Mouse (Mus musculus) forebrain, embryonic 12.5 days (tissue): ENCODE results near the gene Snapin. TPM values are rescaled to one million over a fixed set of nuclear protein-coding genes. Genes with fewer than 3 reads are reported as not detected.

Experiments used
- ATAC-seq: fragments of 200-750 bp; cut with Nextera tagmentation; 2 replicates; pipeline ENCODE4 v1.8.0; 2017; ENCODE audit warnings: moderate TSS enrichment; ENCODE audit not compliant: low FRiP score
- H3K27ac ChIP-seq: fragments of 300-500 bp; sonication (generic); 2 replicates; pipeline ENCODE4 v1.5.1; 2016; ENCODE audit warnings: mild to moderate bottlenecking
- H3K27me3 ChIP-seq: fragments of 300-500 bp; sonication (generic); 2 replicates; pipeline ENCODE4 v1.6.1; 2016; ENCODE audit warnings: mild to moderate bottlenecking
- H3K36me3 ChIP-seq: fragments of 300-500 bp; sonication (generic); replicated peaks from 2 replicates; pipeline ENCODE4 v1.6.1; 2016; ENCODE audit warnings: mild to moderate bottlenecking
- H3K4me1 ChIP-seq: fragments of 300-500 bp; sonication (generic); 2 replicates; pipeline ENCODE4 v1.6.1; 2016
- H3K4me2 ChIP-seq: fragments of 300-500 bp; sonication (generic); 2 replicates; pipeline ENCODE4 v1.6.1; 2016; ENCODE audit warnings: mild to moderate bottlenecking, moderate library complexity
- H3K4me3 ChIP-seq: fragments of 300-500 bp; sonication (generic); replicated peaks from 2 replicates; pipeline ENCODE4 v1.5.1; 2016; ENCODE audit warnings: mild to moderate bottlenecking
- H3K9ac ChIP-seq: fragments of 300-500 bp; sonication (generic); 2 replicates; pipeline ENCODE4 v1.6.1; 2016; ENCODE audit warnings: mild to moderate bottlenecking
- H3K9me3 ChIP-seq: fragments of 300-500 bp; sonication (generic); 2 replicates; pipeline ENCODE4 v1.6.1; 2016
- WGBS: fragments of 180-500 bp; shearing (Covaris S2); methylation state at CpG from one replicate; pipeline ENCODE4 v1.1.7; 2016; 5-methylcytosine and 5-hydroxymethylcytosine counted together
- polyA plus RNA-seq: library from polyadenylated mRNA; unstranded; fragments of >200 nt; fragmentation: Nextera tagmentation; extraction: Ambion mirVana; gene quantifications from 2 replicates; pipeline ENCODE4 v1.2.1, GENCODE M21; 2016

Snapin gene
- 71.7 and 73.2 TPM in 2 replicates for polyA plus RNA-seq

GRCm38 (mm10) chr3:90490696-90491256 lies at the start of gene Snapin:
Gene Snapin, minus strand, starts transcription at chr3:90491033.
- H3K9me3 ChIP-seq: no peaks in the 10 kb centered on the region
- H3K27me3 ChIP-seq: no peaks in the 10 kb centered on the region
- peaks cover 9% of the 10 kb centered on the region for H3K4me1 ChIP-seq
- peaks cover 42% of the 10 kb centered on the region for H3K36me3 ChIP-seq
- peak; percentile 98 for ATAC-seq
- H3K4me3 ChIP-seq: peak within 1 kb of the TSS; percentile 66
- H3K27ac ChIP-seq: peak within 1 kb of the TSS; percentile 38; the same call in 1 of the 2 replicates
- peak within 1 kb of the TSS; percentile 72 for H3K9ac ChIP-seq
- peak within 1 kb of the TSS; percentile 63 for H3K4me2 ChIP-seq
- WGBS: under 1% methylated on average over 37 of the region's 37 CpGs

- Histone ChIP-seq H3K27ac (no peak overlapping the region), H3K4me1 (peaks cover 18% of the 10 kb centered on the region), H3K9ac (no peak overlapping the region), H3K27me3 (0 out of 2 replicates have a peak, but pooled peaks cover 7% of the 10 kb centered on the region), H3K36me3 (no peaks in the 10 kb centered on the region), H3K4me2 (no peak overlapping the region), H3K9me3 (no peaks in the 10 kb centered on the region), H3K4me3 (no peak overlapping the region)
- 76% methylated on average over 5 of the region's 5 CpGs for WGBS
- ATAC-seq: no peak
These were observed 47.1 kb upstream of the Snapin start for GRCm38 (mm10) chr3:90537905-90538296.

GRCm38 (mm10) chr3:90537141-90537904 lies 46.5 kb upstream of the Snapin start, which contains the start of gene S100a16:
Gene S100a16, plus strand, starts transcription at chr3:90537254.
- Histone ChIP-seq H3K36me3 (no peaks in the 10 kb centered on the region), H3K9ac (no peak within 1 kb of the TSS), H3K27me3 (0 out of 2 replicates have a peak, but pooled peaks cover 7% of the 10 kb centered on the region), H3K27ac (no peak within 1 kb of the TSS), H3K4me3 (no peak within 1 kb of the TSS), H3K9me3 (no peaks in the 10 kb centered on the region), H3K4me1 (peaks cover 14% of the 10 kb centered on the region), H3K4me2 (no peak within 1 kb of the TSS)
- no peak for ATAC-seq
- 45% methylated on average over 10 of the region's 10 CpGs for WGBS

DNA sequence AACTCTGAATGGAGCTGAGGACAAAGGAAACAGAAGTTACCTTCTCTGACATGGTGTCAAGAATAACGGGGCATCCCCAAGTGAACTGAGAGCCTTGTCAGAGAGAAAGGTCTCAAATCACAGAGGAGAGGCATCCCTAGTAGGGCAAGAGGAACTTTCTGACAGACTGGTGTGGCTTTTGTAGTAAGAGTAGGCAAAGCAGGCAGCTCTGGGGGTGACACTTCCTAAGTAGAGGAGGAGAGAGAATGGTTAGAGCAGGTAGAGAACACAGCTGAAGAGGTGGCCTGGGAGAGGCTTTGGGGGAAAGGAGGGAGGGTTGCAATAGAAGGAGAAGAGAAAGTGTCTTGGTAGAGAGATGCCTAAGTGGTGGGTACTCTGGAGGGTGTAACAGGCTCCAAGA lies 44.6 kb upstream of the Snapin start:
- Histone ChIP-seq H3K4me2 (no peak overlapping the region), H3K4me1 (no peaks in the 10 kb centered on the region), H3K27me3 (0 out of 2 replicates have a peak, but pooled peaks cover 4% of the 10 kb centered on the region), H3K9ac (no peak overlapping the region), H3K27ac (no peak overlapping the region), H3K9me3 (no peaks in the 10 kb centered on the region), H3K4me3 (no peak overlapping the region), H3K36me3 (no peaks in the 10 kb centered on the region)
- WGBS: 74% methylated on average over 1 of the region's 1 CpGs
- no peak for ATAC-seq

DNA sequence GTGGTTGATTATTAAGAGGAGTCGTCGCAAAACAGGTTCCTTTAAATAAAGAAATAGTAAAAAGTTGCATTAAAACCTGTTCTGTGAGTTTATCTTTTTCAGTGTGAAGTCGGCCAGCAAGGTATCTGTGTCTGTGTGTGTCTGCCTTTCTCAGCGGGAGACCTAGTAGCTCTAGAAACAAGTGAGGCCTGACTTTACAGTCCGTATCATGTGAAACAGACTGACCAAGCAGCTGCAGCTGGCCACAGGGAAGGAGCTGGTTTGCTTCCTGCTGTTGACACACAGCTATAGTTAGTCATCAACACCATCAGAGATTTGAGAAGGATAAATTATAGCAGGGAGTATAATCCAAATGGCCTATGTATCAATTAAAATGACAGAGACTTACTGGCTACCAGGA lies 40.9 kb upstream of the Snapin start:
- no peak for ATAC-seq
- H3K9ac ChIP-seq: no peak overlapping the region
- whole genome bisulfite sequencing: 78% methylated on average over 5 of the region's 5 CpGs
- H3K4me1 ChIP-seq: no peaks in the 10 kb centered on the region
- no peak overlapping the region for H3K4me3 ChIP-seq
- no peak overlapping the region for H3K27ac ChIP-seq
- no peaks in the 10 kb centered on the region for H3K27me3 ChIP-seq
- H3K4me2 ChIP-seq: no peak overlapping the region
- no peaks in the 10 kb centered on the region for H3K36me3 ChIP-seq
- H3K9me3 ChIP-seq: no peaks in the 10 kb centered on the region

DNA sequence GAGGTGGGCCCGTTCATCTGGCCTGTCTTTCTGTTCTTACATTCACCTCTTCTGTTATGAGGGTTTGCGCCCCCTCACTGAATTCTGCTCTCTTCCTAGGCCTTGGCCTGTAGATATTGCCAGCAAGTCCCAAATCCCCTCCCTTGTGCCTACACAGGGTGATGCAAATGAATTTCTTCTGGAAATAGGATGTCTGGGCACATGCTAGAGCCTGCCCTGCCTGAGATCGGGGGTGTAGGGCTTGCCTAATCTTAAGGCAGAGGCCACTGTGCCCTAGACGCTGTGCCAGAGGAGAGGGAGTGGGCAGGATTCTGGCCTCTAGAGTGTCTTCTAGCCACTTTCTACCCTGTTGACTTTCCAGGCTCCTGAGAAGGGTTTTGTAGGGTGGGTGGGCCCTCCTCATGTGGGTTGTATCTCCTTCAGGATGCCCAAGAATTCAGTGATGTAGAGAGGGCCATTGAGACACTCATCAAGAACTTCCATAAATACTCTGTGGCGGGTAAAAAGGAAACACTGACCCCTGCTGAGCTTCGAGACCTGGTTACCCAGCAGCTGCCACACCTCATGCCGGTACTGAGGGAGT lies 36.5 kb upstream of the Snapin start:
- ATAC-seq: no peak
- H3K27ac ChIP-seq: no peak overlapping the region
- no peaks in the 10 kb centered on the region for H3K4me1 ChIP-seq
- H3K4me3 ChIP-seq: no peak overlapping the region
- H3K36me3 ChIP-seq: no peaks in the 10 kb centered on the region
- no peaks in the 10 kb centered on the region for H3K9me3 ChIP-seq
- H3K27me3 ChIP-seq: no peaks in the 10 kb centered on the region
- WGBS: 88% methylated on average over 7 of the region's 7 CpGs
- H3K9ac ChIP-seq: no peak overlapping the region
- H3K4me2 ChIP-seq: no peak overlapping the region

DNA sequence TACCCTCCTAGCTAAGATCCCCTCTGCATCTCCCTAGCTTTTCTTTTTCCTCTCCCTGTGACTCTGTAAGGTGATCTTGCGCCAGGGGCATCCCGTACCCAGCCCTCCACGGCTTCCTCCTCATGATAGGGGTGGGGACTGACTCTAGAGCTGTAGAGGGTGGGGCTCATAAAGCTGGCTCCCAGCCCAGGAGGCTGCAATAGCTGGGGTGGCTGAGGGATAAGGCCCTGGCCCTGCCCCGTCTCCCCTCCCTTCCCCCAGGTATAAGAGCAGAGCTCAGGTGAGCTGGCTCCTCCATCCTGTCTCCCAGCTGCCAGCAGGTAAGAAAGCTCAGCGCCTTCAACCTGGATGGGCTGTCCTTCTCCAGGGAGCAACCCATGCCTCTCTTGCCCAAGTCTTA lies 35.7 kb upstream of the Snapin start, which contains the start of gene S100a14:
TSS of gene S100a14 (plus strand) at position 277 of the 400 bp plus-strand sequence.
- no peak within 1 kb of the TSS for H3K4me2 ChIP-seq
- H3K9ac ChIP-seq: no peak within 1 kb of the TSS
- H3K4me1 ChIP-seq: no peaks in the 10 kb centered on the region
- no peaks in the 10 kb centered on the region for H3K27me3 ChIP-seq
- no peaks in the 10 kb centered on the region for H3K9me3 ChIP-seq
- WGBS: 84% methylated on average over 5 of the region's 5 CpGs
- no peak for ATAC-seq
- no peak within 1 kb of the TSS for H3K4me3 ChIP-seq
- no peaks in the 10 kb centered on the region for H3K36me3 ChIP-seq
- no peak within 1 kb of the TSS for H3K27ac ChIP-seq

- Histone ChIP-seq H3K27ac (no peak overlapping the region), H3K36me3 (no peaks in the 10 kb centered on the region), H3K4me2 (no peak overlapping the region), H3K9ac (no peak overlapping the region), H3K4me1 (no peaks in the 10 kb centered on the region), H3K4me3 (no peak overlapping the region), H3K27me3 (no peaks in the 10 kb centered on the region), H3K9me3 (no peaks in the 10 kb centered on the region)
- ATAC-seq: no peak
- WGBS: 92% methylated on average over 2 of the region's 2 CpGs
These were observed 35.2 kb upstream of the Snapin start for GRCm38 (mm10) chr3:90526076-90526475.

DNA sequence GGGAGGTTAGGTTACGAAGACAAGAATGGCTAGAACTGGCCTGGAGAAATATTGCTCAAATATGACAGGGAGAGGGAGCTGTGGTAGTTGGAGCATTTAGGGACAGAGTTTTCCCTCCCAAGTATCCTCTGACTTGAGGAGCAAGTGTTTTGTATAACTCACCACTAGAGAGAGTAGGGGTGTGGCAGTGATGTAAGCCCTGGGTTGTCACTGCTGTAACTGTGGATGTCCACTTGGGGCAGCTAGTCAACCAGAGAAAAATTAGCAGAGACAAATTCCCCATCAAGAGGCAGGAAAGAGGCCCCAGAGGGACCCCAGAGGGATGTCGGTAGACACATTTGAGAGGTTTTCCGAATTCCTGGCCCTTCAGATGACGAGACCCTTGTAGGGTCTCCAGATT lies 34.6 kb upstream of the Snapin start:
- no peak overlapping the region for H3K9ac ChIP-seq
- no peaks in the 10 kb centered on the region for H3K36me3 ChIP-seq
- H3K4me2 ChIP-seq: no peak overlapping the region
- H3K4me3 ChIP-seq: no peak overlapping the region
- H3K9me3 ChIP-seq: no peaks in the 10 kb centered on the region
- no peaks in the 10 kb centered on the region for H3K27me3 ChIP-seq
- WGBS: 70% methylated on average over 4 of the region's 4 CpGs
- no peak overlapping the region for H3K27ac ChIP-seq
- no peaks in the 10 kb centered on the region for H3K4me1 ChIP-seq
- no peak for ATAC-seq

DNA sequence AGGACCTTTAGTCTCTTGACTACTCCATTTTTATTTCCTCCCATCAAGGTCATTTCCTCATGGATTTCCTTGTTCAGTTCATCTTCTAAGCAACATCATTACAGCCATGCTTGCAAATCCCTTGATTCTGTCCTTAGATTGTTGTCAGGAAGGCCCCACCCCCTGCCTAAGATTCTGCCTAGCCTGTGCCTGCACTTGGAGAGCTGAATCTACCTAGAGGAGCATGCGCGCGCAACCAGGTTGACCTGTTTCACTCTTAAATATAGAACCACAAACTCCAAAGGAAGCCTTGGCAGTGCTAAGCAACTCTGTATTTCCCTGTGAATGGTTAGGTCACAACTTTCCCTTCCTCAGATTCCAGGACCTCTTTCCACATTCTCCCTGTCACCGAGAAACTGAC lies 26.9 kb upstream of the Snapin start:
- H3K27me3 ChIP-seq: peaks cover 38% of the 10 kb centered on the region
- no peak overlapping the region for H3K27ac ChIP-seq
- H3K4me1 ChIP-seq: peaks cover 16% of the 10 kb centered on the region
- no peak overlapping the region for H3K9ac ChIP-seq
- no peak for ATAC-seq
- no peaks in the 10 kb centered on the region for H3K9me3 ChIP-seq
- no peak overlapping the region for H3K4me2 ChIP-seq
- 86% methylated on average over 4 of the region's 4 CpGs for WGBS
- H3K36me3 ChIP-seq: no peaks in the 10 kb centered on the region
- H3K4me3 ChIP-seq: no peak overlapping the region

- no peak for ATAC-seq
- Histone ChIP-seq H3K9ac (no peak overlapping the region), H3K4me1 (peaks cover 16% of the 10 kb centered on the region), H3K27me3 (peaks cover 49% of the 10 kb centered on the region), H3K4me3 (no peak overlapping the region), H3K9me3 (no peaks in the 10 kb centered on the region), H3K27ac (no peak overlapping the region), H3K36me3 (no peaks in the 10 kb centered on the region), H3K4me2 (no peak overlapping the region)
- 86% methylated on average over 4 of the region's 4 CpGs for WGBS
These were observed 25.0 kb upstream of the Snapin start for GRCm38 (mm10) chr3:90515789-90516188.

DNA sequence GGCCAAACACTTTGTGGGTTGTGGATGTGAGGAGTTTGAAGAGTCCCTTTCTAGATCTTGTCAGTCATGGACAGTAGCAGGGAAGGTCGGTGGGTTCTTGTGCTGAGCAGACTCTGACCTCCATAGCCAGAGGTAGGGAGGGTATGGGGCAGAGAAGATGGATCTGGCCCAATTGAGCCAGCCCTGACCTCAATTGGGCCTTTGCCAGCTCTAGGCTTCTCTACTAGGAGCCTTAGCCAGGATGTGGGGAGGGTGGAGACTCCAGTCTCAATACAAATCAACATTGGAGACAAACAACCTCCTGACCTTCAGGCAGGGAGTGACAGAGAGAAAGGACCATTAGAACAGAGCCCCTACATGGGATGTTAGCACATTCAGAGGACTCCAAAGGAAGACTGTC lies 24.4 kb upstream of the Snapin start:
- Histone ChIP-seq H3K4me3 (peak overlapping the region; percentile 32), H3K4me1 (peaks cover 16% of the 10 kb centered on the region), H3K36me3 (no peaks in the 10 kb centered on the region), H3K9me3 (no peaks in the 10 kb centered on the region), H3K9ac (peak overlapping the region; percentile 47; the same call in 1 of the 2 replicates), H3K27me3 (peaks cover 48% of the 10 kb centered on the region), H3K4me2 (peak overlapping the region; percentile 60), H3K27ac (no peak overlapping the region)
- no peak for ATAC-seq
- 57% methylated on average over 1 of the region's 1 CpGs for WGBS
